Mouse (Mus musculus) liver, embryonic 11.5 days (tissue): Measurements from ENCODE around the gene Ift81. TPM values are rescaled to one million over a fixed set of nuclear protein-coding genes. Genes with fewer than 3 reads are reported as not detected.
A peak's percentile ranks its signal among the peaks of the same experiment; 100 is the strongest.
"Not testable (repeated sequence)": the region's sequence is repeated elsewhere in the genome, so short reads cannot be mapped to it uniquely, and the experiment has no call there.

Experiments
- ATAC-seq: fragments of 200-750 bp; cut with Nextera tagmentation; replicated peaks from 2 replicates; pipeline ENCODE4 v1.8.0; 2017; ENCODE audit warnings: moderate number of reproducible peaks, mild to moderate bottlenecking, moderate TSS enrichment, moderate library complexity; ENCODE audit not compliant: low FRiP score
- DNase-seq: peaks from one replicate; pipeline ENCODE4 v3.0.0-alpha.2; 2017; ENCODE audit warnings: low spot score
- H3K27ac ChIP-seq: fragments of 300-500 bp; sonication (generic); 2 replicates; pipeline ENCODE4 v1.5.1; 2014; ENCODE audit warnings: mild to moderate bottlenecking, low read depth, low read length, control low read depth
- H3K27me3 ChIP-seq: fragments of 300-500 bp; sonication (generic); replicated peaks from 2 replicates; pipeline ENCODE4 v1.6.1; 2014; ENCODE audit warnings: low read length, mixed read lengths; ENCODE audit not compliant: control insufficient read depth, insufficient read depth
- H3K36me3 ChIP-seq: fragments of 300-500 bp; sonication (generic); 2 replicates; pipeline ENCODE4 v1.6.1; 2014; ENCODE audit warnings: mild to moderate bottlenecking, low read length, moderate library complexity, mixed read lengths; ENCODE audit not compliant: control insufficient read depth, insufficient read depth
- H3K4me1 ChIP-seq: fragments of 300-500 bp; sonication (generic); replicated peaks from 2 replicates; pipeline ENCODE4 v1.6.1; 2014; ENCODE audit warnings: low read length, mixed read lengths; ENCODE audit not compliant: control insufficient read depth, insufficient read depth
- H3K4me2 ChIP-seq: fragments of 300-500 bp; sonication (generic); 2 replicates; pipeline ENCODE4 v1.6.1; 2014; ENCODE audit warnings: mild to moderate bottlenecking, control low read depth, moderate library complexity
- H3K4me3 ChIP-seq: fragments of 300-500 bp; sonication (generic); 2 replicates; pipeline ENCODE4 v1.5.1; 2014; ENCODE audit warnings: low read depth, low read length, control low read depth
- H3K9ac ChIP-seq: fragments of 300-500 bp; sonication (generic); 2 replicates; pipeline ENCODE4 v1.6.1; 2014; ENCODE audit warnings: low read depth, low read length, control low read depth
- H3K9me3 ChIP-seq: fragments of 300-500 bp; sonication (generic); 2 replicates; pipeline ENCODE4 v1.6.1; 2016; ENCODE audit warnings: low read length, inconsistent platforms, mixed read lengths; ENCODE audit not compliant: control insufficient read depth
- WGBS: fragments of 180-500 bp; shearing (Covaris S2); extraction: QIAGEN DNeasy Blood & Tissue Kit; methylation state at CpG from one replicate; pipeline ENCODE4 v1.1.7; 2014; 5-methylcytosine and 5-hydroxymethylcytosine counted together
- polyA plus RNA-seq: library from polyadenylated mRNA; unstranded; fragments of >200 nt; fragmentation: Nextera tagmentation; extraction: Ambion mirVana; gene quantifications from 2 replicates; pipeline ENCODE4 v1.2.1, GENCODE M21; 2014

Gene Ift81
- polyA plus RNA-seq, 1 experiment from 2014 or later: 10.9 TPM

GRCm38 (mm10) chr5:122649264-122649663 is 34.9 kb upstream of the Ift81 start:
- Histone ChIP-seq H3K4me2 (no peak overlapping the region), H3K4me3 (no peak overlapping the region), H3K9ac (no peak overlapping the region), H3K27me3 (no peaks in the 10 kb centered on the region), H3K9me3 (no peaks in the 10 kb centered on the region), H3K36me3 (no peaks in the 10 kb centered on the region), H3K27ac (no peak overlapping the region), H3K4me1 (peaks cover 29% of the 10 kb centered on the region)
- ATAC-seq: no peak
- 71% methylated on average over 8 of the region's 8 CpGs for WGBS
- DNase-seq: no peak

- not testable (repeated sequence) for H3K27ac ChIP-seq, H3K9me3 ChIP-seq, H3K4me2 ChIP-seq, H3K4me3 ChIP-seq, DNase-seq, H3K9ac ChIP-seq, ATAC-seq, H3K36me3 ChIP-seq, H3K27me3 ChIP-seq
- H3K4me1 ChIP-seq: peaks cover 22% of the 10 kb centered on the region
- WGBS: 84% methylated on average over 14 of the region's 14 CpGs
Measured at GRCm38 (mm10) chr5:122647952-122648374, 33.6 kb upstream of the Ift81 start.

DNA sequence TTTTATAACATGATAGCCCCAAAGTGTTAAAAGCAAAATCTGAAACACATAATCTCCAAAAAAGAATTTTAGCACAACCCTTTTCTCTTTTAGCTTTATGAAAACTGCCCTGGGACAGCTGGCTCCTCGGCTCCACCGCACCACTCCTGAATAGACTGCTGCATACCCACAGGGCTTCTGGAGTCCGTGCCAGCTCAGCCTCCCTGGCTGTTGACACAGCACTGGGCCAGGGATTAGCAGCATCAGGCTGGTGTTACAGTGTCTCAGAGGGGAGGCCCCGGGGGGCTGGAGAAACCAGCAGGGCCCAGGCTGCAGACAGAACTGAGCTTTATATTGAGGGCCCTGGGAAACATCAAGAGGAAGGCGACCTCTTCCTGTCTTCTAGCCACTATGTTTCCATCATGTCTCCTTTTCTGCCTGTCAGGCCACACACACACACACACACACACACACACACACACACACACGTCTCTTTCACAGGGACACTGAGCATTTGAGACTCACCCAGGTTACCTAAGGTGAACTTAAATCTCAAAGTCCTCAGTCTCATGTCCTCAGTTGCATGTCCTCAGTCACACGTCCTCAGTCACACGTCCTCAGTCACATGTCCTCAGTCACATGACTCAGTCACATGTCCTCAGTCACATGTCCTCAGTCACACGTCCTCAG is 33.1 kb upstream of the Ift81 start:
- H3K9ac ChIP-seq: no peak overlapping the region
- H3K4me1 ChIP-seq: peaks cover 17% of the 10 kb centered on the region
- no peak overlapping the region for H3K27ac ChIP-seq
- no peaks in the 10 kb centered on the region for H3K27me3 ChIP-seq
- no peak overlapping the region for H3K4me3 ChIP-seq
- no peak overlapping the region for H3K4me2 ChIP-seq
- H3K9me3 ChIP-seq: no peaks in the 10 kb centered on the region
- H3K36me3 ChIP-seq: no peaks in the 10 kb centered on the region
- ATAC-seq: no peak
- no peak for DNase-seq
- WGBS: 67% methylated on average over 9 of the region's 9 CpGs

DNA sequence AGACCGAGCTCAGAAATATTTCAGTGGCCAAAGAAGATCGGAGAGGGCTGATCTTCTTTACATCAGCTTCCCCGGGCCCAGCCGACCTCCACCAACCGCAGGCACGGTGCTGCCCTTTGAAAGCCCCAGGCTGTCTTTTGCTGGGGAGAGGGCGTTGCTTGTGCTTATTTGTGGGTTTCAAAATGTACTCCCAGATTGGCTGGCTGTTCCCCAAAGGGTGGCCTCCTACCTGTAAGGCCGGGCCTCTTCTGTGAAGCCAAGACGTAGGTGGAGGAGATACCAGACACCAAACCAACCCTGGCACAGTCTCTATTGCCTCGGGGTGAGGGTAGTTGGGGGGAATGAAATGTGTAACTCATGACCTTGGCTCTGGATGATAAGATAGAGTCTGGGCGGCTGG is 31.7 kb upstream of the Ift81 start:
- H3K27me3 ChIP-seq: no peaks in the 10 kb centered on the region
- no peaks in the 10 kb centered on the region for H3K9me3 ChIP-seq
- no peak overlapping the region for H3K27ac ChIP-seq
- ATAC-seq (no peak), DNase-seq (no peak)
- H3K9ac ChIP-seq: no peak overlapping the region
- WGBS: 71% methylated on average over 11 of the region's 11 CpGs
- no peaks in the 10 kb centered on the region for H3K36me3 ChIP-seq
- peaks cover 13% of the 10 kb centered on the region for H3K4me1 ChIP-seq
- no peak overlapping the region for H3K4me2 ChIP-seq
- no peak overlapping the region for H3K4me3 ChIP-seq

DNA sequence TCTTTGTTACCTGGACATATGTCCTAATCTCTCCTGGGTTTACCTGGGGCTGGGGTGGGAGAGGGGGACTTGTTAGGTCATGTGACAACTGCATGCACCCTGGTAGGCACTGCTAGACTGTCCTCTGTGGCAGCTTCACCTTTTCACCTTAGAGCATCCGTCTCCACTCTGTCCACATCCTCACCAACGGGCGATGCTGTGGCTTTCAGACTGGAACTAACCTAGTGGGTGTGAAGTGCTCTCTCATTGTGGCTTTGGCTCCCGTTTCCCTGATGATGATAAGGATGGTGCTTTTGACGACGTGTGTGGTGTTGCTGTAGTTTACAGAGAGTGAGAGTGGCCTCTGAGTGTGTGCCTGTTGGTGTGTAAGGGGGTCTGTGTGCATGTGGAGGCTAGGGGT is 31.0 kb upstream of the Ift81 start:
- Histone ChIP-seq H3K4me3 (no peak overlapping the region), H3K4me1 (peaks cover 12% of the 10 kb centered on the region), H3K36me3 (no peaks in the 10 kb centered on the region), H3K9me3 (no peaks in the 10 kb centered on the region), H3K4me2 (no peak overlapping the region), H3K27me3 (no peaks in the 10 kb centered on the region), H3K9ac (no peak overlapping the region), H3K27ac (no peak overlapping the region)
- 38% methylated on average over 6 of the region's 6 CpGs for WGBS
- DNase-seq (no peak), ATAC-seq (no peak)

DNA sequence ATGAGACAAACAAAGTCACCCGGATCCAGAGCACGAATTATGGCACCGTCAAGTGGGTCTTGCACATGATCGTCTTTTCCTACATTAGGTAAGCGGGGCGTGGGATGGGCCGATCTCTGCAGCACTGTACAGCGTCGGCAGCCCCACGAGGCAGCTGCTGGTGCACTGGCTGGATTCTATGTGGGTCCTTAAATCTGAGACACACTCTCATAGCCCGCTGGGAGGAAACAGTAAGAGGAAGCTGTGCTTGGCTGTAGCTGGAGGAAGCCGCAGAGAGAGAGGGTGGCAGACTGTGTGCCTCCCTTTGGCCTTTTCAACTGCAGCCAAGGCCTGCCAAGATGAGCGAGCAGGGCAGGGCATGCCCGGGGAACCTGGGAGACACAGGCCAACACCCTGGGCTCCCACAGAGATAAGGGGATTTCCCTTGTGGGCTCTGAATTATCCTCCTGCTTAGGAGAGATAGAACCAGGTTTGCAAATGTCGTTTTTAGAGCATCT is 29.8 kb upstream of the Ift81 start:
- 53% methylated on average over 15 of the region's 15 CpGs for WGBS

DNA sequence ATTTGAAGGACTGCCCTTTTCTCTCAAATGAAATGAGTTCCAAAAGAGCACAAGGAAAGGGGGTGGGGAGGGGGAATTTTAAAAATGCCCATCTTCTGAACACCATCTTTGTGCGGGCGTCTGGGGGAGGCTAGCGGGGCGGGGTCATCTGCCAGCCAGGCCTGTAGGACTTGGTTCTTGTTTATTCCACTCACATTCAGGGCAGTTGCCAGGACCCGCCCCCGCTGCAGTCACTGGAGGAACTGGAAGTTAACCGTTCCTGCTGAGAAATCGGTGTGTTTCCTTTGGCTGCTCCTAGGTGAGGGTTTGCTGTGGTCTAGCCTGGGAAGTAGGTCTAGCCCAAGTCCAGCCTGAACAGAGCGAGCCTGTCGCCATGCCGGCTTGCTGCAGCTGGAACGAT is 29.4 kb upstream of the Ift81 start, which contains the start of gene P2rx7:
Gene P2rx7 (plus strand): TSS at position 211 of the 400 bp plus-strand sequence.
- DNase-seq: no peak
- Histone ChIP-seq H3K4me3 (no peak within 1 kb of the TSS), H3K27ac (no peak within 1 kb of the TSS), H3K4me2 (no peak within 1 kb of the TSS; the same call in 1 of the 2 replicates), H3K9ac (peak within 1 kb of the TSS; percentile 2; the same call in 1 of the 2 replicates), H3K27me3 (no peaks in the 10 kb centered on the region), H3K9me3 (no peaks in the 10 kb centered on the region), H3K4me1 (peaks cover 6% of the 10 kb centered on the region), H3K36me3 (no peaks in the 10 kb centered on the region)
- 58% methylated on average over 12 of the region's 12 CpGs for WGBS
- ATAC-seq: no peak

More for the DNA sequence above, 29.8 kb upstream of the Ift81 start:
- Histone ChIP-seq H3K27me3 (no peaks in the 10 kb centered on the region), H3K27ac (no peak overlapping the region), H3K9ac (peak overlapping the region; percentile 2; the same call in 1 of the 2 replicates), H3K4me2 (no peak overlapping the region; the same call in 1 of the 2 replicates), H3K4me1 (peaks cover 6% of the 10 kb centered on the region), H3K4me3 (no peak overlapping the region), H3K36me3 (no peaks in the 10 kb centered on the region), H3K9me3 (no peaks in the 10 kb centered on the region)
- ATAC-seq (no peak; the same call in 1 of the 2 replicates), DNase-seq (no peak)

GRCm38 (mm10) chr5:122639986-122640385 is 25.7 kb upstream of the Ift81 start:
- DNase-seq: no peak
- no peak overlapping the region for H3K4me3 ChIP-seq
- no peak overlapping the region for H3K9ac ChIP-seq
- H3K27ac ChIP-seq: no peak overlapping the region
- WGBS: 81% methylated on average over 5 of the region's 5 CpGs
- no peak overlapping the region for H3K4me2 ChIP-seq
- no peaks in the 10 kb centered on the region for H3K27me3 ChIP-seq
- H3K9me3 ChIP-seq: no peaks in the 10 kb centered on the region
- ATAC-seq: no peak
- no peaks in the 10 kb centered on the region for H3K36me3 ChIP-seq
- H3K4me1 ChIP-seq: peaks cover 14% of the 10 kb centered on the region

GRCm38 (mm10) chr5:122639517-122639916 is 25.2 kb upstream of the Ift81 start:
- no peak for ATAC-seq
- WGBS: 87% methylated on average over 4 of the region's 4 CpGs

More at GRCm38 (mm10) chr5:122639517-122639916, 25.2 kb upstream of the Ift81 start:
- Histone ChIP-seq H3K36me3 (no peaks in the 10 kb centered on the region), H3K9ac (no peak overlapping the region), H3K27ac (no peak overlapping the region), H3K27me3 (no peaks in the 10 kb centered on the region), H3K4me1 (peaks cover 14% of the 10 kb centered on the region), H3K4me2 (no peak overlapping the region), H3K4me3 (no peak overlapping the region), H3K9me3 (no peaks in the 10 kb centered on the region)
- DNase-seq: no peak
